Mouse (Mus musculus): ENCODE measurements around the gene Tnnt3.

Tnnt3 gene

DNA sequence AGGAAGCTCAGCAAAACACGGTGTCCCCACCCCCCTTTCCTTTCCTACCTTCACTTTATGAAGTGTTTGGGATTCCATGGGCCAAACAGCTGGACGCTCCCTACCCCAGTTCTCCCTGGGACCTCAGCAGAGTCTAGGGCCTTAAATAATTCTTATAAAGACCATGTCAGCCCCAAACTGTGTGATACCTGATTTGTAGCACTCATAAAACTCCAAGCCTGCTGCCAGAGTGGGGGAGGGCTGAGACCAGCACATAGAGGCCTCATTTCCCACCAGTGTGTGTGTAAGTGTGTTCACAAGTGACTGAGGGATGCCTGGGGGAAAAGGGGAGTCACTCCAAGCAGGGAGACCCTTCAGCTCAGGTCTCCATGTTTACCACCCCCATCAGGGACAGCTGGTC, 49.2 kb downstream of the Tnnt3 start:
- DNase-seq, result no peak

DNA sequence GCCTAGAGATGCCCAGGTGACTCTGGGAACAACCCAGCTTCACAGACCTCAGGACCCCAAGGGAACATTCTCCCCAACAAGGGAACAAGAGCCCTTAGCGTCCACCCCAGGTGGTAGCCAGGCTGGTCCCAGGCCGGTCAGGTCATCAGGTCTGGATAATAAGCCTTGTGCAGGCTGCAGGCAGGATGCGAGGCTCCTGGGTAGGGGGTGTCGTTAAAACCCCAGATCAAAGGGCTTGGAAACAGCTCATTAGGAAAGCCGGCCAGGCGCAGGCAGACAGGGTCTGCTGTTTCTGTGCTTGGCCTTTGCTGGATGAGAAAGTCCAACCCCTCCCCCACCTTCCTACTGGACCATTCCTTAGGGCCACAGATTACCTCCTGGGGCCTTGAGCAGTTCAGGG, 50.1 kb downstream of the Tnnt3 start:
- no peak for DNase-seq

DNA sequence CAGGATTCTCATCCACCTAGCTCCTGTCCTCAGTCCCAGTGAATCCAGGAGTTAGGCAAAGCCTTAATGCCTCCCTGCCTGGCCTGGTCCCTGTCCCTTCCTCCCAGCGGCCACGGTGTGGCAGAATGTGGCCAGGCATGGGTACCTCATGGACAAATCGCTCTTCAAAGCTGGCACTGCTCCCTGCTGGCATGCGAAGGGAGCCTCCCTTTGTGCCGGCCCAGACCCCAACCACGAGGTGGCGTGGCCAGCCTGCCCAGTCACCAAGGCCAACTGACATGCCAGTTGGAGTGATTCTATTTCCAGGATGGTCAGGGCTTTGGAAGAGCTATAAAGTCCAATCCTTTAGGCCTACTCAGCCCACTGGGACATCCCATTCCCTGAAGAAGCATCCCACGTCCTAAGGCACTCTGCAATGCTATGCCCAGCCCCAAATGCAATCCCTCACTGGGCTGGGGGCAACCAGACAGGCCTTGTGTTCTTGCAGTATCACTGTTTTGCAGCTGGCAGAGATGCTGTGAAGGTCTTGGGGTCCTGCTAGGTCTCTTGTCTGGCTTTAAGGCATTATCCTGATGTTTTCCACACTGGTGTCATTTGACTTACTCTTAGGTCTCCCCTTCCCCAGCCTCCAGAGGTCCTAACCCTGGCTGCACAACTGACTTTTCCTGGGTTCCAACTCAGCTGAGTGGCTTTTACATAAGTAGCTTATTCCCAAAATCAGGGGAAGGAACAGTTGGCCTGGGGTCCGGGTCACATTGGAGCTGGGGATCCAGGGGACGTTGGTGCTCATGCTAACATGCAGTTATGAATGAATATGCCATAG, 51.5 kb downstream of the Tnnt3 start:
- no peak for DNase-seq

DNA sequence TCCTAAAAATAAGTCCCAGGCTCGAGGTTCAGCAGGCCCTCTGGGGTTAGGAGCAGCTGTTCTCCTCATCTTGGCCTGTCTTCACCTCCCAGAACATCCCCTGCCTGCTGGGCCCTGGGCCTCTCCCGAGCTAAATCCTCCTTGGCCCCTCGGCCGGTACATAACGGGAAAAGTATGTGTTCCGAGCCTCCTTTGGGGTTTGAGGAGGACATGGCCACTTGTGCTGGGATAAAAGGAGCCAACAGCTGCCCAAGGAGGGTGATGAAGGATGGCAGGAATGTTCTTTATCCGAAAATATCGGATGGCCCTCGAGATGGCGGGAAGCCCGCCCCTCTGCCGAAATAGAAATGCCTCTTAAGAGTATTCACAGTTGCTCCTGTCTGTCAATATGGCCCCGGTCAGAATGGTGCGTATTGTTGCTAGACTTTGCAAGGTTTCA, 52.3 kb downstream of the Tnnt3 start:
- no peak for DNase-seq

DNA sequence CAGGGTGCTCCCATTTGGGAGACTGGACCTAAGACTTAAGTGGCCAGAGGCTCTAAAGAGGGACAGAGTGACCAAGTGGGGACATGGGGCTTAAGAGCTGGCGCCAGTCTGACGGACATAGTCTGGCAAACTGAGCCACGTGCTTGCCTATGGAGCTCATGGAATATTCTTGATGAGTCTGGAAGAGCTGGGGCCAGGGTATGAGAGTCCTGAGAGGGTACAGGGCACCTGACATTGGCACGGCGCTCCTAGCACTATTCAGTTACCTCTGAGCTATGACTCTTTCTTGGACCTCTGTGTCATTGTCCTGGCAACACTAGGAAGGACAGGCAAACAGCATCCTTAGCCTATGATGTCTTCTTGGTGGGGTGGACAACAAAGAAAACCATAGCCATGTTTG, 53.1 kb downstream of the Tnnt3 start:
- no peak for DNase-seq

DNA sequence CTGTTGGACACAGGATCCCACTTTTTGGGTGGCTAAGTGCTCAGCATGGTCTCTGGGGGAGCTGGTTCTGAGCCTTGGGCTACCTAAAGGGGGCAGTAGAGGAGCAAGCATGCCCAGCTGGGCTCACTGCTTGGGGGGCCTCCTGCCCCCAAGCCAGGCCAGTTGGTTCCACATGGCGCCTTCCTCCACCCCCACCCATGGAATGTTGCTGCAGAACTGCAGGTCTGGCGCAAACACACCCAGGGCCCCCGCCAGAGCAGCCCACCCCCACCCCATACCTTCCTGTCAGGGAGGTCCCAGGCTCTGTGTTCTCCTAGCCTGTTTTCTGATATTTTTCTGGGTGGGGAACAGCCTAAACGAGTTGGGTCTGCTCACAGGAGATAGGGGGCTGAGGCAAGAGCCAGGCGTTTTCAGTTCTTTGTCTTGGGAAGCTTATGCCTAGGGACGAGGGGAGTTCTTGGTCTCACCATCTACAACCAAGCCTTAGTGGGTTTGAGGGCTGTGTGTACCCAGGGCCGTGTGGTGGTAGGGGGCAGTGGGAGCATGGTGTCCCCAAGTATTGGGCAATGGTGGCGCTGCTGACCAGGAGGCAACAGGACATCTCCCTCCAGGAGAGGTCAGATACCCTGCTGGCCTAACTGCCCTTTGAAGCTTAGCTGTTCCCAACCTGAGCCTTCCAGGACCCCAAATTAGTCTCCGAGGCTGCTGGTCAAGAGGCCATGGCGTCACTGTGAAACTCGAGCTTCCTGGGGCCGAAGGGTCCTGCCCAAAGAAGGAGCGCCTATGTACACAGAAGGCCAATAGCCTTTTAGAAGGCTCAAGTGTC, 54.2 kb downstream of the Tnnt3 start:
- no peak for DNase-seq

DNA sequence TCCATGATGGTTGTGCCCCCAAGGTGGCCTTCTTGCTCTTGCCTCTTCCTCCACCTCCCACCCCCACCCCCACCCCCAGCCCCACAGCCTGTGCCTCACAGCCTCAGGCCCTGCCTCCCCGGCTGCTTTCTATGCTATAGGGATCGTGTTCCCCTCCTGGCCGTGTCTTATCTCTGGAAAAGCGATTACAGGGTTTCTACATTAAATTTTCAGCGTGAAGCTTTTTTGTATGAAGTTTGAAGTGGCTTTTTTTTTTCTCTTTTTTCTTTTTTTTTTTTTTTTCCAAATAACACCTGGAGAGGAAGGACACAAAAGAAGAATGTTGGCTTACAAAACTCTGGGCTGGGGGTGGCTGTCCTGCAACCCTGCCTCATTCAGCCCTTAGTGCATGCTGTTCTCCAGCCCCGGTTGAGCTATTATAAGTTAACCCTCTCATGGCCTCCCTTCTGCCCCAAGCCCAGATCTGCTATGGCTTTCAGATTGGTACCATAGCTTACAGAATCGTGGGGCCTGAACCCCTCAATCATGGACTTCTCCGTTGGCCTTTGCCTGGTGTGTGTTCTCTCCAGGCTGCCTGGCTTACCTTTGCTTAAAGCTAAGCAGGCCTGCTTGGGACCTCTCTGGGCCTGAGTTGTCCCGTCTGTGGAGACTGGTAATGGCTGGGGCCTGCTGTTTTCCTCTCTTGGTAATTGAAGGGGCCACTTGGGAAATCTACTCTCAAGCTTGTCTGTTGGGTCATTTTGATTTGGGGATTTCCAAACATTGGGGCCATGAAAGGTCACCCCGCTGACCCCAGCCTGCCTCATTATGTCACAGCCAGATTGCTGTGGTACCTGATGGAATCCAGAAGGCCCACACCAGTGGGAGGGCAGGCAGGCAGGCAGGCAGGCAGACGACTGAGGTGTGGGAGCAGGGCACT, 55.0 kb downstream of the Tnnt3 start:
- DNase-seq, result no peak

DNA sequence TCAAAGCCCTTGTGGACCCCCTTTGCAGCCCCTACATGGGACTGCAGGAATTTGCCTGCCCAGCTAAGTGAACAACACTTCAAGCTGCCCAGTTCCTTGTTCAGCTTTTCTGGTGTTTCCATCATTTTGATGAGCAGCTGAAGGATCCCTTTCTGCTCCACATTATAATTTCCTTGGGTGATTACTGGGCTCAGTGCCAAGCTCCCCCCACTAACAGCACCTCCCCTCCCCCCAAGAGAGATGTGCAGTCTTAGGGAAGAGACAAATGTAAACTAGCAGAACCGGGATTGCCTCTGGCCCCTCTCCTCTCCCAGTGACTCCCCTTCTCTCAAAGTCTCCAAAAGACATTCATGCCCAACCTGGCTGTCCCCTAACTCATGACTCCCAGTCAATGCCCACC, 56.0 kb downstream of the Tnnt3 start:
- no peak for DNase-seq

DNA sequence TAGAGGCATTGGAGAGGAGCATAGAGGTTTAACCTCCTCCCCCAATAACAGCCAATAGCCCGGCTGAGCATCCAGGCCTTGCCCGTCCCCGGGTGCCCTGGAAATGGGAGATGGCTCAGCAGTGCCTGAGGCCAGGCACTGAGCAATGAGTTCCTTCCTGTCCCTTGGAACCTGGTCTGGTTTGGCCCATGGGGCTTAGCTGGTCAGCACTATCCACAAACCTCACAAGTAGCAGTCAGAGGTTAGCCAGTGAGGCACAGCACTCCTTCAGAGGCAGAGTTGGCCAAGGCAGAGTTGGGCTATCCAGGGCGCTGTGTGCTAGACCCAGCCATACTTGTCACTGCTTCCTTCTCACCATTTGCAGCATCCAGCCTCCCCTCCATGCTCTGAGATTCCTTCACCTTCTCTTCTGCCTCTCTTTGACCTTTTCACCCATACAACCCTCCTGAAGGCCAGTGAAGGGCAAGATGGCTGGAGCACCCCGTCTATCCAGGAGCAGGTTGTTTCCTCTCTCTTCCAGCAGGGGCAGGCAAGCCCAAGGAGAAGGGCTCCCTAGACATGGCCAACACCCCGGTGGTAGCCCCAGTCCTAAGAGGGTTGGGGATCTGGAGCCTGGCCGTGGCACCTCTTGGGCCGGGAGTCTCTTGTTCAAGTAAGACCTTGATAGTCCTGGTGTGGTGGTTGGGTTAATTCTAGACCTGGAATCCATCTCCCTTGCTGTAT, 56.9 kb downstream of the Tnnt3 start:
- DNase-seq, result no peak

DNA sequence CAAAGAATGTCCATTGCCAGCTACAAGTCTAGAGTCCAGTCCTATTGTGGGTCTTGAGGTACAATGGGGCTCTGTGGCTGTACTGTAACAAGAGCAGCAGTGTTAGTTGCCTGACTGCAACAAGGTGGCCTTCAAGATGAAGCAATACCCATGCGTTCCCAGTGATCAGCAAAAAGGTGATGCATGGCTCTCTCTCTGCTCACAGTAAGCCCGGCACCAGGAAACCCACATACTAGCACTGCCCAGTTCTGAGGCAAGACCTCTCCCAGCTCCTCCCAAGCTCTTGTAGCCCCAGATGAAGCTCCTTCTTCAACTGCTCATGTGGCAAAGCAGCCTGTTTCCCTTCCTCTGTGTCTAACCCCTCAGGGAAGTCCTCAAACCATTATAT, 57.4 kb downstream of the Tnnt3 start:
- no peak for DNase-seq

DNA sequence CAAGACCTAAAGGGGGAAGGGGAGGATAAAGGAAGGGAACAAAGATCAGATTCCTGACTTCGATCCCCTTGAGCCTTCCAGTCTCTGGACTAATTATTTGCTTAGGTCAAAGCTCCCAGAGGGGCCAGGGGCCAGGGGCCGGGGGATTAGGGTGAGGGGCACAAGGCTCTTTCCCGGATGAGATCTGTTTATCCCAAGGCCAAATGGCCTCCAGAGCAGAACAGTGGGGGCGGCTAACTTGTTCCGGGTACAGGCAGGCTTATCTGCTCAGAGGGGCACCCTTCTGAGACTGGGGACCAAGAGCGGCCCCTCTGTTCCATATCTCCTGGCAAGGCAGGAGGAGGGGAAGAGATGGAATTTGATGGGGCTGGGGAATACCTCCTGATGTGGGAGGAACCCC, 59.1 kb downstream of the Tnnt3 start:
- no peak for DNase-seq

DNA sequence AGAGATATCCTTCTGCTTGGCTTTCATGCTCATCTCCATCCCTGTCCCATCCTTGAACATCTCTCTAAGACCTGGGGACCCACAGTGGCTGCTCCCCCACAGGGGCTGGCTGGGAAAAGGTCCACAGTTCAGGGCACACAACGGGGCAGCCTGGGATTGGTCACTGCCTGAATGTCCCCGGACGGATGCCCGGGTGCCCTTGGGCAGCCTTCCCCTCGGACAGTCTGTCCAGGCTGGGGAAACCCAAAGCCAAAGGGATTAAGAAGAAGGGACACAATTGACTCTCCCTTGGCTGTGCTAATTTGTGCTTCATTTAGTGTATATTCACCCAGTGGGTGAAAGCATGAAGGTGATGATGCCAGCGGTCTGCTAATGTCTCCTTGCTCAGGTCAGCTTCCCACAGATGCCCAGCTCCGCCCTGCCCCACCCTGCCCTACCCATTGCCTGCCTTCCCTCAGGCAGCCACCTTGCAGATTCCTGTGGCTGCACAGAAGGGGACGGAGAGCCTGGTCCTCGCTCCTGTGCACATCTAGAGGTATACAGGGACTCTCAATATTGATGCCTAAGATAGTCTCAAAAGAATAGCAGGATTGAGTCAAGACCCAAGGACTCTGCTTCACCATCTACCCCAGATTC, 60.0 kb downstream of the Tnnt3 start:
- no peak for DNase-seq

DNA sequence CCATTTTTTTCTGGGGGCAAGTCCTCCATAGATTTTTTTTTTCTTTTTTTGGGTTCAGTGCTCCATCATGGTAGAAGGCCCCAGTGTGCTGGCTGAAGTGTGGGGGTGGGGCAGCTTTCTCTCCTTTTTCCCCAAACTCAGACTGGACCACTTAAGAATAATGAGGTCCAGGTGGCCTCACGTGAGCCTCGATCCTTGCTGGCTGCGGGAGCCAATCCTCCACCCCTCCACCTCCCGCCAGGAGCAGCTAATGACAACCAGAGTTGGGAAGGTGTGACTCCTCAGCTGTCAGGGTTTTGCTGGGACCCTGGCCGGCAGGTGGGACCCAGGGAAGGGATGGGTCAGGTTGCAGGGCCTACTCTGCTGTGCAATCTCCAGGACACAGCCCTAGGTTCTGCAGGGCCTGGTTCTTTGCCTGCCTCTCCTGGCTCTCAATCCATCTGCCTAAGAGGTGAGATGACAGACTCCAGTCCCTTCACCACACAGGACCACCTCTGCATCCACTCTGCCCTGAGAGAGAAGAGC, 61.1 kb downstream of the Tnnt3 start:
- DNase-seq, result no peak

DNA sequence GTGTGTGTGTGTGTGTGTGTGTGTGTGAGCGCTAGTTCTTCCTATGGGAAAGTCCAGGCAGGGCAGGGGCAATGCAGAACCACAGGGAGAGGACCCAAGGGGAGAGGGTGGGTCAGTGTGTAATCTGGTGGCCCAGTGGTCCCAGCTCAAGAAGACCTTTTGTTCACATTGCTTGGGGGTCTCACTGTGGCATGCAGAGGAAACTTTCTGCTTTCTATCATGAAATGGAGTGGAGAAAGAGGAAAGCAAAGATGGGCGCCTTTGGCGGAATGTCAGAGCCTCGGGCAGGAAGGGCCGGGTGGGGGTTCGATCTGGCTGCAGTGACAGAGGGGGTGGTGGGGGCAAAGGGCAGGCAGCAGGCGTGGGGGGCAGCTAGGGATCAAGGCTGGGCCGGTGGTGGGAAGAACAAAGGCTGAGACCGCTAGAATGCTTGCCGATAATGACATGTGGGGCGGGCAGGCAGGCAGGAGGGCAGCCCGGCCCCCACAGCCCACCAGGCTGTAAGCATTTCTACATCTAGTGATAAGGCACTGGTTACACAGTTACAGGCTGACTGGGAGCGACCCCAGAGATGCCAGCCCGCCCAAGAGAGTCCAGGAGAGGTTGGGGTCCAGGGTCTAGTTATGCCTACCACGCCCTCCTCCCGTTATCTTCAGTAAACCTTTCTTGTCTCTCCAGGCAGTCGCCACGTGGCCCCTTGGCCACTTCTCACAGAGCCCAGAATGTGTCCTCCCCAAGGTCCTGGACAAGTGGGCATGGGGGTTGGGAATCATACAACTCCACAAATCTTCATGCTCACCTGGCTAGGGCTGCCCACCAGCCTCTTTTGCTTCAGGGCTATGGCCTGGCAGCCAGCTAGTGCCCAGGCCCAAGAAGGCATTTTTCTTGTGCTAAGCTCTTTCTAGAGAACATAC, 62.6 kb downstream of the Tnnt3 start:
- DNase-seq, result no peak

DNA sequence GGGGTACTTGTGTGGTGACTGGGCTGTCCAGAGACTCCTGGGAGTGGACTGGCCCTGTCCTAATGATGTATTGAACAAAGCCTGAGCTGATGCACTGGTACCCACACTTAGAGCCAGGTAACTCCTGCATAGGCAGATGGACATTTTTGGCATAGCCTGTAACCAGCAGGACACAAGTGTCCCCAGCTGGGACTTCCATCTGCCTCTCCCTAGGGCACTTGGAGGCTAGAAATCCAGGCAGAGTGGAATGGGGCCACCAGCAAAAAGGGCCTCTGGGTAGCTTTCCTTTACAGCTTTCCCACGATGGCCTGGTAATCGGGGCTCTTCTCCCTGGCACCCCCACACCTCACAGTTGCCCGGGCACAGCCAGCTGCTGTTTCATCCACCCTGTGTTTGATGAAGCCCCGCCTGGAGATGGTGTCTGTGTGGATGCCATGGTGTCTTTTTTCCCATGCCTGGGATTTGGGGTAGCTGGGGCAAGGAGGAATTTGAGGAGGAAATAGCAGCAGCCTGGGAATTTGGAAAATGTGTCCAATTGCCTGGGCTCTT, 63.3 kb downstream of the Tnnt3 start:
- no peak for DNase-seq

DNA sequence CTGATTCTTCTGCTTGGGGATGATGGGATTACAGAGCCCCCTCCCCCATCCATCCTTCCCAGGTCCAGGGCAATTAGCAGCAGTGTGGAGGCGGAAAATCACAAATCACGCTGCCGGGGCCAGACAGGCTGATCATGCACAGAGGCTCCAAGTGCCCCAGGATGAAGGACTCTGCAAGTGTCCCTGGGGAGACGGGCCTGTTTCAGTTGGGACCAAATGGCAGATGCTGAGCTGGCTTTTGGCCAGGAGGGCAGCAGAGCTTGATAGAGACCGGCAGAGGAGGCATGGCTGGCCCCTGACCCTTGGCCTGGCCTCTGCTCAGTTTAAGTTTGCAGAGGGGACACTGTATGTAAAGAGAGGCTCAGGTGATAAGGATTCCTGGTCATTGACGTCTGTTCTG, 64.5 kb downstream of the Tnnt3 start:
- no peak for DNase-seq

DNA sequence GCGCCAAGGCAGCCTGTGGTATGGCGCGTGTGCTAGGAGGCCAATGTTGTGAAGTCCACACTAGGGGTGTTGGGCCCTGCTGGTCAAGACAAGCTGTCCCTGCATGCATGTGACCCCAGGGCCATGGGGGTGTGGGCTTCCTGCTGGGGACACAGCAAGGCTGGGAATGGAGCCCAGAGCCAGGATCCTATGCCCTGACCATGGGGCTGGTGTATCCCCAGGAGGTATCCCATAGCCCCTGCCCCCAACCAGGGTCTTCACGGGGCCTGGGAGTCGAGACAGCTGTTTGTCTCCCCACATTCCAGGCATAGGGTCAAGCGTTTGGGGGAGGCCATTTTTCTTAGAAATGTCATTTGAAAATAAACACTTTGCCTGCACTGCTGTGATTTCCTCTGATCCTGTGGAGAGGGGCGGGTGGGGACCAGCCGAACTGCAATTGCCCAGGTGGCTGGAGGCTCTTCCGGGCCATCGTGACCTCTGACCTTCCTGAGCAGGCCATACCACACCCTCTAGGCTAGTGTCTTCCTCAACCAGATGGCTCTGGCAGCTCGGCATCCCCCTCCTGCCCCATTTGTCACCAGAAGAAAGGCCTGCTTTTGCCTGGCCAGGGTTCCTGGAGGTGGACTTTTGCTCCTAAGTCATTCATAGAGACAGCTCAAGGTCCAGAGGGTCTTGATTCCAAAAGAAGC, 66.5 kb downstream of the Tnnt3 start:
- DNase-seq, result no peak
